Mouse (Mus musculus) midbrain, embryonic 10.5 days (tissue): ENCODE data around the gene Lrrc8a. TPM values are rescaled to one million over a fixed set of nuclear protein-coding genes. Genes with fewer than 3 reads are reported as not detected.

Source experiments
- DNase-seq: peaks from one replicate; pipeline ENCODE4 v3.0.0-alpha.2; 2017; ENCODE audit warnings: low spot score
- H3K27ac ChIP-seq: fragments of 300-500 bp; sonication (generic); replicated peaks from 2 replicates; pipeline ENCODE4 v1.5.1; 2016; ENCODE audit warnings: mild to moderate bottlenecking
- H3K27me3 ChIP-seq: fragments of 300-500 bp; sonication (generic); 2 replicates; pipeline ENCODE4 v1.6.1; 2016; ENCODE audit warnings: low read depth, mild to moderate bottlenecking; ENCODE audit not compliant: poor library complexity, severe bottlenecking
- H3K36me3 ChIP-seq: fragments of 300-500 bp; sonication (generic); 2 replicates; pipeline ENCODE4 v1.6.1; 2016; ENCODE audit warnings: mild to moderate bottlenecking, moderate library complexity
- H3K4me1 ChIP-seq: fragments of 300-500 bp; sonication (generic); 2 replicates; pipeline ENCODE4 v1.6.1; 2016
- H3K4me3 ChIP-seq: fragments of 300-500 bp; sonication (generic); 2 replicates; pipeline ENCODE4 v1.5.1; 2016; ENCODE audit warnings: mild to moderate bottlenecking, moderate library complexity
- H3K9me3 ChIP-seq: fragments of 300-500 bp; sonication (generic); replicated peaks from 2 replicates; pipeline ENCODE4 v1.6.1; 2016; ENCODE audit warnings: mild to moderate bottlenecking
- WGBS: fragments of 180-500 bp; shearing (Covaris S2); methylation state at CpG from one replicate; pipeline ENCODE4 v1.1.7; 2016; 5-methylcytosine and 5-hydroxymethylcytosine counted together
- polyA plus RNA-seq: library from polyadenylated mRNA; unstranded; fragments of >200 nt; fragmentation: Nextera tagmentation; extraction: Ambion mirVana; gene quantifications from 2 replicates; pipeline ENCODE4 v1.2.1, GENCODE M21; 2016

The Lrrc8a gene
- polyA plus RNA-seq, 1 experiment from 2014 or later, result 40.8 TPM

- no peak overlapping the region for H3K4me3 ChIP-seq
- no peak overlapping the region for H3K27ac ChIP-seq
- no peaks in the 10 kb centered on the region; the same call in 1 of the 2 replicates for H3K4me1 ChIP-seq
- H3K9me3 ChIP-seq, result no peaks in the 10 kb centered on the region
- H3K36me3 ChIP-seq, result peaks cover 100% of the 10 kb centered on the region
- no peak for DNase-seq
- WGBS, result 91% methylated on average over 4 of the region's 4 CpGs
- no peaks in the 10 kb centered on the region for H3K27me3 ChIP-seq
These were observed 21.1 kb downstream of the Lrrc8a start for GRCm38 (mm10) chr2:30258600-30258999.

- Histone ChIP-seq H3K9me3 (no peaks in the 10 kb centered on the region), H3K36me3 (peaks cover 100% of the 10 kb centered on the region), H3K27ac (no peak overlapping the region), H3K4me1 (no peaks in the 10 kb centered on the region; the same call in 1 of the 2 replicates), H3K4me3 (no peak overlapping the region), H3K27me3 (no peaks in the 10 kb centered on the region)
- DNase-seq, result no peak
- WGBS, result 94% methylated on average over 15 of the region's 15 CpGs
These were observed 21.9 kb downstream of the Lrrc8a start for GRCm38 (mm10) chr2:30259131-30260064.

GRCm38 (mm10) chr2:30261064-30261736 is 23.7 kb downstream of the Lrrc8a start:
- Histone ChIP-seq H3K4me3 (no peak overlapping the region), H3K27ac (no peak overlapping the region), H3K27me3 (no peaks in the 10 kb centered on the region), H3K9me3 (no peaks in the 10 kb centered on the region), H3K36me3 (peaks cover 94% of the 10 kb centered on the region), H3K4me1 (peaks cover 16% of the 10 kb centered on the region)
- 87% methylated on average over 4 of the region's 4 CpGs for WGBS
- DNase-seq, result no peak

- Histone ChIP-seq H3K27ac (peak overlapping the region; percentile 38), H3K4me1 (peaks cover 26% of the 10 kb centered on the region), H3K27me3 (no peaks in the 10 kb centered on the region), H3K4me3 (no peak overlapping the region), H3K36me3 (peaks cover 84% of the 10 kb centered on the region), H3K9me3 (no peaks in the 10 kb centered on the region)
- no peak for DNase-seq
- WGBS, result 95% methylated on average over 18 of the region's 18 CpGs
These were observed 24.7 kb downstream of the Lrrc8a start for GRCm38 (mm10) chr2:30261921-30262839.

GRCm38 (mm10) chr2:30262840-30263441 is 25.4 kb downstream of the Lrrc8a start:
- Histone ChIP-seq H3K27me3 (no peaks in the 10 kb centered on the region), H3K27ac (no peak overlapping the region), H3K4me1 (peaks cover 27% of the 10 kb centered on the region), H3K36me3 (peaks cover 79% of the 10 kb centered on the region), H3K4me3 (no peak overlapping the region), H3K9me3 (no peaks in the 10 kb centered on the region)
- DNase-seq, result no peak
- 83% methylated on average over 4 of the region's 4 CpGs for WGBS

- Histone ChIP-seq H3K36me3 (peaks cover 70% of the 10 kb centered on the region), H3K4me3 (no peak overlapping the region)
These were observed 26.3 kb downstream of the Lrrc8a start for GRCm38 (mm10) chr2:30263811-30264210.

GRCm38 (mm10) chr2:30264671-30265519 is 27.4 kb downstream of the Lrrc8a start:
- DNase-seq, result no peak
- H3K4me1 ChIP-seq, result peaks cover 27% of the 10 kb centered on the region
- H3K36me3 ChIP-seq, result peaks cover 59% of the 10 kb centered on the region
- H3K9me3 ChIP-seq, result no peaks in the 10 kb centered on the region
- no peak overlapping the region for H3K4me3 ChIP-seq
- peak overlapping the region; percentile 77; the same call in 1 of the 2 replicates for H3K27ac ChIP-seq
- WGBS, result 84% methylated on average over 7 of the region's 7 CpGs
- no peaks in the 10 kb centered on the region for H3K27me3 ChIP-seq

More at GRCm38 (mm10) chr2:30263811-30264210, 26.3 kb downstream of the Lrrc8a start:
- H3K4me1 ChIP-seq, result peaks cover 27% of the 10 kb centered on the region
- no peaks in the 10 kb centered on the region for H3K9me3 ChIP-seq
- 93% methylated on average over 6 of the region's 6 CpGs for WGBS
- DNase-seq, result no peak
- H3K27me3 ChIP-seq, result no peaks in the 10 kb centered on the region
- no peak overlapping the region for H3K27ac ChIP-seq

GRCm38 (mm10) chr2:30265767-30266253 is 28.3 kb downstream of the Lrrc8a start, which contains the start of gene Phyhd1:
TSS of gene Phyhd1 (plus strand) at chr2:30266203.
- peaks cover 50% of the 10 kb centered on the region for H3K36me3 ChIP-seq
- peaks cover 27% of the 10 kb centered on the region for H3K4me1 ChIP-seq
- H3K27ac ChIP-seq, result peak within 1 kb of the TSS; percentile 77
- DNase-seq, result no peak
- no peak within 1 kb of the TSS for H3K4me3 ChIP-seq
- H3K9me3 ChIP-seq, result no peaks in the 10 kb centered on the region
- no peaks in the 10 kb centered on the region for H3K27me3 ChIP-seq
- WGBS, result 38% methylated on average over 5 of the region's 5 CpGs

GRCm38 (mm10) chr2:30266392-30266941 is 29.0 kb downstream of the Lrrc8a start:
- Histone ChIP-seq H3K27ac (peak overlapping the region; percentile 77), H3K9me3 (no peaks in the 10 kb centered on the region), H3K36me3 (peaks cover 44% of the 10 kb centered on the region), H3K27me3 (no peaks in the 10 kb centered on the region), H3K4me3 (no peak overlapping the region), H3K4me1 (peaks cover 27% of the 10 kb centered on the region)
- 16% methylated on average over 4 of the region's 4 CpGs for WGBS
- peak; percentile 33 for DNase-seq

GRCm38 (mm10) chr2:30267466-30267865 is 30.0 kb downstream of the Lrrc8a start:
- H3K27me3 ChIP-seq, result no peaks in the 10 kb centered on the region
- WGBS, result 97% methylated on average over 2 of the region's 2 CpGs
- no peaks in the 10 kb centered on the region for H3K9me3 ChIP-seq
- no peak for DNase-seq
- no peak overlapping the region for H3K4me3 ChIP-seq
- H3K27ac ChIP-seq, result no peak overlapping the region
- peaks cover 34% of the 10 kb centered on the region for H3K36me3 ChIP-seq
- peaks cover 27% of the 10 kb centered on the region for H3K4me1 ChIP-seq

- Histone ChIP-seq H3K27ac (peak overlapping the region; percentile 42; the same call in 1 of the 2 replicates), H3K27me3 (no peaks in the 10 kb centered on the region), H3K9me3 (no peaks in the 10 kb centered on the region), H3K36me3 (peaks cover 28% of the 10 kb centered on the region), H3K4me3 (no peak overlapping the region), H3K4me1 (peaks cover 27% of the 10 kb centered on the region)
- 59% methylated on average over 4 of the region's 4 CpGs for whole genome bisulfite sequencing
- DNase-seq, result no peak
These were observed 30.9 kb downstream of the Lrrc8a start for GRCm38 (mm10) chr2:30268371-30268770.
